Mouse (Mus musculus) left cerebral cortex, adult 2 months (tissue): ENCODE data around the gene Zdhhc15. TPM values are rescaled to one million over a fixed set of nuclear protein-coding genes. Genes with fewer than 3 reads are reported as not detected.

Experiments used
- DNase-seq, 2 experiments: peaks; one replicate each; pipeline ENCODE4 v3.0.0; 2021 to 2022; ENCODE audit warnings: low spot score in 2 of 2, mixed read lengths in 1 of 2; ENCODE audit errors: extremely low spot score in 1 of 2
- H3K27ac ChIP-seq: fragments of 200-600 bp; 2 replicates; pipeline ENCODE4 v1.8.1; 2022
- H3K4me3 ChIP-seq: fragments of 200-600 bp; 2 replicates; pipeline ENCODE4 v1.8.1; 2022
- CTCF ChIP-seq: fragments of 200-600 bp; IDR thresholded peaks from 2 replicates; pipeline ENCODE4 v1.8.1; 2022; ENCODE audit warnings: antibody characterized with exemption, mild to moderate bottlenecking, moderate library complexity
- intact Hi-C: fragments of 180-260 bp; cut with DNase I; formaldehyde crosslinking; loops from one replicate; pipeline ENCODE4 v1.15.1; 2025
- total RNA-seq, 2 experiments: library from RNA; stranded (reverse); gene quantifications; 2 replicates each; pipeline ENCODE4 v1.2.3; 2021

Zdhhc15 gene
- total RNA-seq, 2 experiments from 2014 or later, result 5.9 to 6.3 TPM

GRCm38 (mm10) chrX:104543919-104544595 lies 126.8 kb downstream of the Zdhhc15 start:
- no peak overlapping the region for H3K4me3 ChIP-seq
- H3K27ac ChIP-seq, result no peak overlapping the region
- TF ChIP-seq CTCF, result no peak
- DNase-seq, result no peak
- intact Hi-C loops, result no loop called here

DNA sequence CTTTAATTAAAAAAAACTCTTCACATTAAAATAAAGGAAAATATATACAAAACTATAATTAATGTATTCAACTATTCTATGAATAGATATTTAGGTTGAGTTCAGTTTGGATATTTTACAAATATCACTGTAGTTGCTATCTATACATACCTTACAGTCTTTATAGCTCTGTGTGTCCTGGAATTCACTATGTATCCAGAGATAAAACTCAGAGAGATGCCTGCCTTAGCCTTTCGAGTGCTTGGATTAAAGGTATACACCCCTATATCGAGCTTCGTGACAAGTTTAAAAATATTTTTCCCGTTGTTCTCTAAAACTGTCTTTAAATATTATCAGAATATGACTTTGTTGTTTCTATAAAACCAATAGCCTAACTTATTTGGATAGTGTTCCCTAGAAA lies 128.2 kb downstream of the Zdhhc15 start:
- no peak for TF ChIP-seq CTCF
- Histone ChIP-seq H3K4me3 (no peak overlapping the region), H3K27ac (no peak overlapping the region)
- intact Hi-C loops, result no loop called here
- no peak for DNase-seq

DNA sequence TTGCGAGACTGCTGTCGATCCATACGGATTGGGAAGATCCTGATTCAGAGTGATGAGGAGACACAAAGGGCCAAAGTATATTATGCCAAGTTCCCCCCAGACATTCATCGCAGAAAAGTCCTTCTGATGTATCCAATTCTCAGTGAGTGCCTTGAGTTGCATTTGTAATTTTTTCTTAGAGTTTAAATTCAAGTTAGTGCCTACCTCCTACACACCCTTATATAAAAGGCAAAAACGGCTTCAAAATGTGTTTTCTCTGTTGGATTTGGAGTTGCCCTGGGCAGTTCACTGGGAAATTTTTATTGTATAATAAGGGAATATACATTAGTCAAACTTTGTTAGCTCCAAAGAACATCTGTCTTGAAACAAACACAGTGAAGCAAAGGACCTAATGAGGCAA lies 169.1 kb downstream of the Zdhhc15 start:
- intact Hi-C loops, result no loop called here
- H3K4me3 ChIP-seq, result no peak overlapping the region
- no peak overlapping the region for H3K27ac ChIP-seq
- DNase-seq, result no peak
- TF ChIP-seq CTCF, result no peak

- no peak for DNase-seq
- no peak overlapping the region for H3K27ac ChIP-seq
- intact Hi-C loops, result no loop called here
- no peak overlapping the region for H3K4me3 ChIP-seq
- TF ChIP-seq CTCF, result no peak
These were observed 181.1 kb downstream of the Zdhhc15 start for GRCm38 (mm10) chrX:104489626-104490355.

DNA sequence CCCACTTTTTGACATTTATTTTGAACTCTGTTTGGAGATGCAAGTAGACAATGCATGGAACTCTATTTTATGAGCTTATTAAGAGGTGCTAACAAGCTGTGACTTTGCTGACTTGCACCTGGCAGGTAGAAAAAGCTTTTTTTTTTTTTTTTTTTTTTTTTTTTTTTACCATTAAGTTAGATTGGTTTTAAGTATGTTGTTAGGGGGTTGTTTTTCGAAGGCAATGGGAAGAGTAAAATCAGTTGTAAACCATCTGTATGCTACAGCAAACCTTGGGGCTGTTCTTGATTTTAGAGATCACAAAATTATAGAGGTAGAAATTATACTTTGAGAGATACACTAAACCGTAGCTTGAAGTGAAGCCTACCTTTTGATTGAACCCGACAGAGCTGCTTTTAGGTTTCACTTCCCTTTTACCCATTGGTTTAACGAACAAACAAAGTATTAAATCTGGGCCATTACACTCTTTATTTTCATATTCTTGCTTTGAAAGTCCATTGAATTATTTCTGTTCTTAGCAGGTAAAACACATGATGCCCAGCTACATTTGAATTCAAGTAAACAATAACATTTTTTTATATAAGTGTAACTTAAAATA lies 181.9 kb downstream of the Zdhhc15 start:
- Histone ChIP-seq H3K4me3 (no peak overlapping the region), H3K27ac (no peak overlapping the region)
- intact Hi-C loops, result no loop called here
- no peak for TF ChIP-seq CTCF
- DNase-seq, result no peak

DNA sequence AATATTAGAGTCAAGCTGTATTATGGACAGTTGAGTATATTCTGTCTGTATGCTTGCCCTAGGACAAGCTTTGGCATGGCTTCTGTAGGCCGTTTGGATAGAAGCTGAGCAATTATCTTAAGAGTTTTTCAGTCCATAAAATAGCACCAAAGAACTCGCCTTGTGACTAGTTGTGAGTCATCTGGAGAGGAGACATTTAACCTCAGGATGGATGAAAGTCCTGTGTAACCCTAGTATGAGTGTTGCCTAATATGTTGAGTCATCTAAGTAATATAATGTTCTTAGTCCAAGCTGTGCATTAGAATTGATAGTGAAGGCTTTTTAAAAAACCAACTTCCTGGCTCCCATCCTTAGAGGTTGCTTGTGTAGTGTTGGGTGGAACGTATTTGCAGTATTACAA lies 182.8 kb downstream of the Zdhhc15 start:
- Histone ChIP-seq H3K4me3 (no peak overlapping the region), H3K27ac (no peak overlapping the region)
- intact Hi-C loops, result no loop called here
- DNase-seq, result no peak
- TF ChIP-seq CTCF, result no peak

Other genes starting within 250 kb of the Zdhhc15 start
- gene Uprt, start 188.2 kb downstream of the Zdhhc15 start, total RNA-seq, result 10 to 100 TPM; 15.0 to 15.5 TPM
- 1 to 10 TPM; 6.1 to 7.4 TPM for gene Magee2, start 186.2 kb upstream of the Zdhhc15 start, total RNA-seq